Mouse (Mus musculus) neural tube, embryonic 10.5 days (tissue): ENCODE data around the gene Gm5861.
"Not testable (repeated sequence)": the region's sequence is repeated elsewhere in the genome, so short reads cannot be mapped to it uniquely, and the experiment has no call there.

Experiments
- DNase-seq: peaks from one replicate; pipeline ENCODE4 v3.0.0-alpha.2; 2017; ENCODE audit warnings: low spot score; ENCODE audit errors: extremely low spot score

The Gm5861 gene

DNA sequence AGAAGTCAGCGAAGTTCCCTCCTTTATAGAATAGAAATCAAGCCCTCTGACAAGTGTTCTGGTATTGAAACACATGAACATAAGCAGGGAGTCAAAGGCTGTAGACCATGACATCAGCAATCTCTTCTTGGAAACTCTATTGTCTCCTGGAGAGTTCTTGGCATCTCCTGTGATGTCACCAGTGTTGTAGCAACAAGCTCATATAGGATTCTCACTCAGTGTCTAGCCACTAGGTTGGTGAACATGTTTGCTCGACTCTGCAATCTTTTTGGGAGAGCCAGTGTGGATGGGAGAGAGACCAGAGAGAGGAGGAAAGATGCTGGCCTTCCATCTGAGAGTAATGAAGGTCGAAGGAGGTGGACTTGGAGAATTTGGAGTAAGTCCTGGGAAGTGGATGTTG lies at the start of gene Gm5861:
Gene Gm5861 (plus strand): TSS at position 301 of the 400 bp plus-strand sequence.
- not testable (repeated sequence) for DNase-seq

DNA sequence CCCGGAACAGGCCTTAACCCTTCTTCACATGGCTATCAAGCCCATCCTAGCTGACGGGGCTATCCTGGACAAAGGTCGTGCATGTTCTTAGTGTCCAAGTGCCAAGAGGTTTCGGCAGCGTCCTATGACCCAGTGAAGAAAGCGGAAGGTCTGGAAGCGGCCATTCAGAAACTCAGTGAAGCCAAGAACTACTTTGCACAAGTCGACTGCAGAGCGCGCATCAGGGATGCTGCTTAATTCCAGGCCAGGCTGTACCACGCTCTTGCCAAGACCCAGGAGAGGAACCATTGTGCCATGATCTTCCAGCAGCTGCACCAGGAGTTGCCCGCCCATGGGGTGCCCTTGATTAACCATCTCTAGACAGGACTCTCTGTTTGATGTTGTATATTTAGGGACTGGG lies 44.8 kb upstream of the Gm5861 start:
- DNase-seq: not testable (repeated sequence)
